Mouse (Mus musculus) ES-CJ7 (cell line): ENCODE data around the gene Arpin.

Experiments used
- DNase-seq: peaks from one replicate; pipeline ENCODE4 v3.0.0; 2011; ENCODE audit warnings: low read depth, low spot score

Arpin gene

DNA sequence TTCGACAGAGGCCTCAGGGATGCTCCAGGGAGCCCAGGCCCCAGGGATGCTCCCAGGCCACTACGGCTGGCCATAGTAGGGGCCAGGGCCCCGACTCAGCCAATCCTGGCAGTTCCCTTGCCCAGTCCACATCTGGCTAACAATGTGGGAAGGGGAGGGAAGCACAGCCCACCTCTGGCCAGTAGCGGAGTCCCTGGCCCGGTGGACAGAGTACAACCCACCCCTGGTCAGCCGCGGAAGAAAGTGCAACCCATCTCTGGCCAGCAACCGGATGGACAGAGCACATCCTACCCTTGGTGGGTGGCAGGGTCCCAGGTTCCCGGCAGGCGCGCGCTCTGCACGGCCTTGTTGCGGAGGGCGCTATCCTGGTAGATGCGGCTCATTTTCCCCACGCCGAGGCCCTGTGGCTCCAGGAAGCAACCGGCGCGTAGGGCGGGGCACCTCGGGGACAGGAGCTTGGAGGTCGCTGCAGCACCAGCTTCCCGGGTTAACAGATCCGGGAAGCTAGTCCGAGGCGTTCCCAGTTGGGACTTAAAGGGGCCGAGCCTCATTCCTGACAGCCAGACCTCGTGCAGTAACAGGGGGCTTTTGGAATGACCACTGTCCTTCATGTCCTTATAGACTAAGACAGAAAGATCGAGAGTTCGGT is at the start of gene Arpin:
Gene Arpin, minus strand, starts transcription at position 498 of the 649 bp plus-strand sequence.
- peak; percentile 73 for DNase-seq

DNA sequence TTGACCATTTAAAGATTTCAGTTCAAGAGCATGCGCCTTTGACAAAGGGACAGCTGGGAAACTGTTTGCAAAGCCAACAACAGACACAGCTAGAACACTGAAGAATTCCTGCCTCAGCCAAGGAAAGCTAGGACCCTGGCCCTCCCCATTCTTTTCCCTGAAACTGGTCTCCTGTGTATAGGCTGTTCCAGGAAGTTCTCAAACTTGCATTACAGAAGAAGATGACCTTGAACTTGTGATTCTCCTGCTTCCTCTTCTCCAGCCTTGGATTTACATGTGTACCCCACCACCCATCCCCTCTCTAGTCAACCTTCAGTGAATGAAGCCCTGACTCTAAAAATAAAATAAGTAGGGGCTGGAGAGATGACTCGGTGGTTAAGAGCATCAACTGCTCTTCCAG is 40.2 kb upstream of the Arpin start:
- DNase-seq = peak; percentile 71

DNA sequence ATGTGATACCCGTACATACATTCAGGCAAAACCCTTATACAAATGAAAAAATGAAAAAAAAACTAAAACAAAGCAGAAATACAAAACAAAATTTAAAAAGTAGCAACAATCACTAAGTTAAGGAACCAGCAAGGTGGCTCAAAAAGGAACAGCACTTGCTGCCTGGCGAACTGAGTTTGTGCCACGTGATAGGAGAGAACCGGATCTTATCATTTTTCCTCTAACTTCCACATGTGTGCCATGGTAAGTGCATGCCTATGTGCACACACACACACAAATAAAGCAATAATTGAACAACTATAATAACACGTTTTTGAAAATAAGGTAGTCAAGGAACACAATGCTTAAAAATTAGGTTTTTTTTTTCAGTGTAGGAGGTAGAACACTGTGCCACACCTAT is 37.0 kb upstream of the Arpin start:
- no peak for DNase-seq

DNA sequence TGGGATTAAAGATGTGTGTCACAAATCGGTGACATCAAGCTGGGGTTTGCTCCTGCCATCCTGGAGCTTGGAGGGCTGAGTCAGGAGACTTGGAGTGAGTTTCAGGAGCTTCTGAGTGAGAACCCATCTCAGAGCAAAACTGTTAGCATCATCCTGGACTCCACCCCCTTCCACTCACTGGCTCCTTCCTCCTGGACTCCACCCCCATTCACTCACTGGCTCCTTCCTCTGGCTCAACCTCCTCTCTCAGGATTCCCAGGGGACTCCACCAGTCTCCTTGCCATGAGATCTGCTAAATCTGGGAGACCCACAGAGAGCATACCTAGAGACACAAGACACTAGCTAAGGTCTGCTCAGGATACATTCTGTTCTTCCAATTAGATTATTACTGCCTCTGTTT is 35.2 kb upstream of the Arpin start:
- DNase-seq = peak; percentile 53

GRCm38 (mm10) chr7:79968326-79968725 is 33.2 kb upstream of the Arpin start:
- peak; percentile 75 for DNase-seq

DNA sequence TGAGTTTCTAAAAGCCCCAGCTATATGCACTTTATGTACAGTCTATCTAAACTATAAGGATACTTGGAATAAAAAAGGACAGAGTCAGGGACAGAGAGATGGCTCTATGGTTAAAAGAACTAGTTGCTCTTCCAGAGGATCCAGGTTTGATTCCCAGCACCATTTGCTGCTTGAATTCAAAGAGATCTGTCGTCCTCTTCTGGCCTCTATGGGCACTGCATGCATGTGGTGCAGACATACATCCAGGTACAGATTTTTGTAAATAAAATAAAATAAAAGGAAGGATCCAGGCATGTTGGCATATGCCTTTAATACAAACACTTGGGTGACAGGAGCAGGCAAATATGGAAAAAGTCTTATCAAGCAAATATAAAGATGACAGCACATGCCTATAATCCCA is 26.4 kb upstream of the Arpin start:
- DNase-seq = peak; percentile 43

- DNase-seq = peak; percentile 56
These were observed 21.0 kb upstream of the Arpin start for GRCm38 (mm10) chr7:79956131-79956530.

GRCm38 (mm10) chr7:79954890-79955289 is 19.7 kb upstream of the Arpin start:
- no peak for DNase-seq

DNA sequence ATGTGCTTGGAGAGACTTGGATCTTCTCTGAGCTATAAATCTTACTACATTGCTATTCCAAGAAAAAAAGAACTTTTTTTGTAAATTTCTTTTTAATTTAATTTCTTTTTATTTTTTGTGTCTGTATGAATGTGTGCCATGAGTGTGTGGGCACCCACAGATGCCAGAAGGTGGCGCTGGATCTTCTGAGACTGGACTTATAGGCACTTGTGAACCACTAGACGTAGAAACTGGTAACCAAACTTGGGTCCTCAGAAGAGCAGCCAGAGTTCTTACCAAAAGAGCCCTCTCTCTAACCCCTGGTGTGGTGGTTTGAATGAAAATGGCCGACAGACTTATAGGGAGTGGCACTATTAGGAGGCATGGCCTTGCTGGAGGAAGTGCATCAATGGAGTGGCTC is 15.9 kb upstream of the Arpin start:
- peak; percentile 57 for DNase-seq

DNA sequence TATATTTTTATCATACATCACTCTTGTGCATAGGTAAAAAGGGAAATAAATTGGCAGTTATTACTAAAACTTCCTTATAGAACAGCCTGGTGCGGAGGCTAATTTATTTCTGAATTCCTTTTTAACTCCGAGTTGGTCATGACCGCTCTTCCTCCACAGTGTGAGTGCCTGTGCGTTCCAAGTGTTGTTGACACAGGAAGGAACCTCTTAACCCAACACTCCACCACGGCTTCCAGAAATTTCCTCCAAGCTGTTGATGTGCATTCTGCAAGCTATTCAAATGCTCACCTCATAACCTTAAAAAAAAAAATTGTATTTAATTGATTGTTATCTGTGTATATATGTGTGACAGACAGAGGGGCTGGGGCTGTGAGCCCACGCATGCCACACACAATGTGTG is 15.1 kb upstream of the Arpin start:
- no peak for DNase-seq

DNA sequence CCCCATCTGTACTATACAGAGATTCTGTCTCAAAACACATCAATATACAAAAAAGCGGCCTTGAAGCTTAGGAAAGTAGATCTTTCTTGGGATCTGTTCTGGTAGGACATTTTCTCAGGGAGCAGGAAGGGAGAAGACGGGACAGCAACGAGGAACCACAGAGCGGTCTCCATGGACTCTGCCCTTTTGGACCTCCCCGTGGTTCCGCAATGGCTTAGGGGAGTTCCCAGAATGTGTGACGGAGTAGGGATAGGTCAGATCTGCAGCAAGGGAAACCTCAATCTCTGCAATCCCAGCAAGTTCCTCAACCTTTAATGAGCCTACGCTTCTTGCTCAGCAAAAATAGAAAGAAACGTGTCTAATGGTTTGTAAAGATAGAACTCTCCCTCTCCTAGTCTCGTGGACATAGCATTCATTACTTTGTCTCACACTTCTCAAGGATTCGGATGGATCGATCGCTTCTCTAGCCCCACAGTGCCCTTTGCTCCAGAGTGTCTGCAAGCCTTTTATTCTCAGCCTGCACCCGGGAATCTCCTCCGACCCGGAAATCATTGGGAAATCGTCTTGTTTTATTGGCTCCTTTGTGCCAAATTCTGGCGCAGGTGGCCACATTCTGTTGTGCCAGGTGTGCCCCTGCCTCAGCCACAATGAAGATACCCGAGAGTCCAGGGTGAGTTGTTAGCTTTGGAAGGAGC is 499 bp upstream of the Arpin start:
- DNase-seq = no peak

DNA sequence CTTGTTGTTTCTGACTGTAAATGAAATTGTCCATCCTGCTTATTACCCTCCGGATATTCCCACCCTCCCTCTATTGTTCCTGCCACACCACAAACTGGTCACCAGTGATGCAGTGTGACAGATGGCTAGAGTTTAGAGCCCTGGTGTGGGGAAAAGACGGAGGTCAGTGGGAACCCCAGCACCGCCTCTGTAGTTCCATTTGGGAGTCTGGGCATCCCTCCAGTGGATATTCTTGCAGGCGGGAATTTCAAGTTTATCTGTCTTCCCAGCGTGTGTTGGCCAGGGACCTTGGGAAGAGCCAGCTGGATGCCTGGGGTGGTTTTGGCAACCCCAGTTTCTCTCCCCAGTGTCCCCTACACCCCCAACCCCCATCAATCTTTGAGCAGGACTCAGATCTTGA is 698 bp downstream of the Arpin start:
- no peak for DNase-seq

DNA sequence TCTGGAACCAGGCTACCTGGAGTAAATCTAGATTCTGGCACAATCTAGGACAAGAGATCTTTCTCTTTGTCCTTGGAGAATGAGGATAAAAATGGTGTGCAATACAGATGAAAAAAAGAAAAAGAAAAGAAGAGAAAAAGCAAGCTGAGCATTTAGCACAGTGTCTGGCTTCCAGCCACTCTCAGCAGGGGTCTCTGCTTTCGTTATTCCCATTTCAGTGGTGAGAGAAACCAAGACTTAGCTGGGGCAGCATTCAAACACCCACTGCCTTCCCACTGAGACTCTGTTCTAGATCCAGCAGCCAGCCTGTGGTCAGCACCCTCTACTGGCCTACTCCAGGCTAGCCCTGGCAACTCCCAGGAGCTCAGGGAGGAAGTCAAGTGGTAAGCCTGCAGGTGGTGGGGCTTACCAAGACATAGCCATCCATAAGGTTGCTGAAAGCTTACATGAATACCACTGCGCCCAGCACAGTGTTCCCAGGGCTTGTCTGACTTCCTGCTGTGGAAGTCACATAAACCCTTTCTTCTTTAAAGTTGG is 6.6 kb downstream of the Arpin start:
- no peak for DNase-seq

DNA sequence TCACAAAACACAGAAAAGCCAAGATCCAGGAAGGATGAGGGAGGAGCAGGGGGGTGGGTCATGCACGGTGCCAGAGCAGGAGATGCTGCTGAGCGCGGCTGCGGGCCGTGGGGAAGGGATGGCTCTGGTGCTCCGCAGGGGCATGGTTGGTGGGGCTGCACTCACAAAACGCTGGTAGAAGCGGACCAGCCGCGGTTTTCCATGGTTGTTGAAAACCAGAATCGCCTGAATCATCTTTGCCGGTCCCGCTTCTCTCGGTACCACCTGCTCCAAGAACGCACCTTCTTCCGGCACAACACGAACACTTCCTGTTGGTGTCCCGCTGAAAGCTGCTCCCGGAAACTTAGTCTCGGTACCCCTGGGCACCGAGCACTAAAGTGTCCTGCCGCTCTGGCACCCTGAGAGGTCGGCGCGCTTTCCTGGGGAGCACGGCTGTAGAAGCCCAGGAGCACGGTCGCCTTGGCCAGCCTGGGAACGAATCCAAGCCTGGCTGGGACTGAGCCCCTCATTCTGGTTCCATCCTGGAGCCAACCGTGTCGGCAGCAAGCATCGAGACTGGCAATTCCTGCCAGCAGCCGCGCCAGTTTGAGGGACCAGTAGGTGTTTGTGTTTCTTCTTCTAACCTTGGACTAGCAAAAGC is 14.7 kb downstream of the Arpin start, which contains the start of gene Ap3s2:
Gene Ap3s2, minus strand, starts transcription at position 306 of the 640 bp plus-strand sequence.
- DNase-seq = peak; percentile 94

DNA sequence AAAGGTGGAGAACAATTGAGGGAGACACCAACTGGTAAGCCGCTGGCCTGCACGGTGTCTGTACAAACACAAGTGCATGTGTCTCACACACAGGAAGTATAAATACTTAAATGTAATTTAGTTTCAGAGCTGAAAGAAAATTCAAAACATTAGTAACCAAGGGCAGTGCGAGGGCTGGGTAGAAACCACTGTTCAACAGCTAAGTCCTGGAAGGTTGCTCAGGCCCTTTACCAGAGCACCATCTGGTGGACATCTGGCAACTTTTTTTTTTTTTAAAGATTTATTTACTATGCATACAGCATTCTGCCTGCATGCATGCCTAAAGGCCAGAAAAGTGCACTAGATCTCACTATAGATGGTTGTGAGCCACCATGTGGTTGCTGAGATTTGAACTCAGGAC is 20.6 kb downstream of the Arpin start:
- DNase-seq = peak; percentile 55

DNA sequence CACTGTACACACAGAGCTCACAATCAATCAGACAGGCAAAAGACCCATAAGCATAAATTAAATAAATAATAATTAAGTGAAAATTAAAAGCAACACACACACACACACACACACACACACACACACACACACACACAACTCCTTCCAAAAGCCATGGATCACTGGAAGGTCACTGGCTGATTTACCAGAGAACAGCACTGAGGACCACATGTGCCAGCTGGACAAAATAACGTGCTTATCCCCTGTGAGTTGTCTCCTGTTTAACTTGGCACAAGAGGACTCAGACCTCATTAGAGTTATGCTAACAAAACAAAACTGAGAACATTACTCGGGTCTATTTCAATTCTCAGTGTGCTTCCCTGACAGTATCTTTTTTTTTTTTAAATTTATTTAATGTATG is 27.8 kb downstream of the Arpin start:
- DNase-seq = no peak

DNA sequence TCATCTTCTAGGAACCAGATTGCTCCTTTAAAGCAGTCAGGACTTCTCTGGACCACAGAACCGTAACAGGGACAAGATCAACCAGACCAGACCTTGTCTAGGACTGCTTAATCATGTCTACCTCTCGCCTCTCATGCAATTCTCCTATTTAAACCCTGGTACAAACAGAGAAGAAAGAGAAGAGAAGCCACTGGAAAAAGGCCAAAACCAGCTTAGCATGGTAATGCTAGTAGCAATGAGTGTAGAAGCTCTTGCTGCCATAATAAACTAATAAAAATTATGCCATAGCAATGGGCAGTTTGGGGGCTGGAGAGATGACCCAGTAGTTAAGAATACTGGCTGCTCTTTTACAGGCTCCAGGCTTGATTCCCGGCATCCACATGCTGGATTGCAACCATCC is 28.2 kb downstream of the Arpin start:
- DNase-seq = no peak

- no peak for DNase-seq
These were observed 30.0 kb downstream of the Arpin start for GRCm38 (mm10) chr7:79905193-79905592.

DNA sequence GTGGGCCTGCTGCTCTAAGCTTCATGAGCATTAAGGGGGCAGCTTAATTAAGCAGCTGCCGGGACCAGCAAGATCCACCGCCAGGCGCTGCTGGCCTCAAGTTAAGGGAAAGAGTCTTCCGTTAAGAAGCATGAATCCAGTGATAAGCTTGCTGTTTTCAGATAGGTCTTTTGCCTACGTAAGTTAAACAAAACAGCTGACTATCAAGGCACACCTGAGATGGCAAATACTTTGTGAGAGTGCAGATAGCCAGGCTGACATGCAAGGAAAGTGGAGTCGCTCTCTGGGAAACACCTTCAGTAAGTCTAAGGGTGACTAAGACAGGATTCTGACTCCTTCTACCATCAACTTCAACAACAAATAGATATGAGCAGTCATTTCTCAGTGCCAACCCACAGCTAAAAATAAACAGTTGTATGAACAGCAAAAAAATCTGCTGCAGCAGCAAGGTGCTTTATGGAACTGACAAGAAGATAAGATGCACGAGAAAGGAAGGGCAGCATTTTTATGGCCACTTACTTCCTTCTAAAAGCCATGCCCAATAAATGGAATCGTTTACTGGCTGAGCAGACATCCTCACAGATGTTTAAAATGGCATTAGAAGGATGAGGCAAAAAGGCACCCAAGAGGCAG is 31.9 kb downstream of the Arpin start:
- DNase-seq = no peak

DNA sequence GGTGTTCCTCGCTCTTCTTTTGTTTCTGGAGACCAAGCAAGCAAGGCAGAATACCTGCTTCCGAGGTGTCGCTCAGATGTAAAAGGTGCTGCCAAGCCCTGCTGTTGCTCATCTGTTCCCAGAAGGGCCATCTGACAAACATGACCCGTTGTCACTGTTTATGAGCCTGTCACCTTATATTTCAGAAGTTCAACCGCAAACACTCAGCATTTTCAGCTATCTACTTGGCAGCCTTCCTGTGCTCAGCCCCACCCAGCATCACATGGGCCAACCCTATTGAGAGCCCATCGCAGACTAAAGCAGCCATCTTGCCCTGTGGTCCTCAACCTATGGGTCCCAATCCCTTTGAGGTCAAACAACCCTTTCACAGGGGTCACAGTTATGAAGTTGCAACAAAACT is 34.4 kb downstream of the Arpin start:
- no peak for DNase-seq

DNA sequence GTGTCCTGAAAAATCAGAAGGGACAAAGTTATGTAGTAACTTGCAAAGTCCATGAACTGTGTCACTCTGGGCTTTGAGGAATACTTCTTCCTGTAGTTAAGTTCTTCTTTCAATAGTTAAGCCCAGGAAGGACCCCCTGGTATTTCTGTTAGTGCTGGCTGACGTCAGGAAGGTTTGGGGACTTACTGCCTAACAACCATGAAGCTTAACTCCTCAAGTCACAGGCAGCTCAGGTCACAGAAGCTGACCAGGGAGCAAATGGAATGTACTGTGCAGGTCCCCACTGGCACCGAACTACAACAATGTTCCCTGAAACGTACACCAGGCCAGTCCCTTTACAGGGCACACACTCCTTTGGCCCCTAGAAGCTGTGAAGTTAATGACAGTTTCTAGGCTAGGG is 39.9 kb downstream of the Arpin start:
- no peak for DNase-seq

DNA sequence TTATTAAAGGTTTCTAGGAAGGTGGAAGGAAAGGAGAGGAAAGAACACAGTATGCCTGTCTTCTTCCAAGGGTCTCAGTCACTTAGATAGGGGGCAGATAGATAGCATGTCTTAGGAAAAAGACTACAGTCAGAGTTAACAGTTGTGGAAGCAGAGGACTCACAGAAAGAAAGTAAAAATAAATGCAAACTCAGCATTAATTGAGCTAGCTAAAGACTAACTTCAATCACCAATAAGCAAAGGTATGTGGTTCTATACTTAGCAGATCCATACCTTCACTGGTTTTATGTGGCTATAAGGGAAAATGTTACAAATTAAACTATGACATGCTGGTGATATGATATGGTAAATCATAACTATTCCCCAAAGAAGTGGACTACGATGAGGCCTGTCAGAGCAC is 40.4 kb downstream of the Arpin start:
- DNase-seq = no peak
